Mouse (Mus musculus): ENCODE measurements around the gene Ncbp1. TPM values are rescaled to one million over a fixed set of nuclear protein-coding genes. Genes with fewer than 3 reads are reported as not detected.

Ncbp1 gene
- polyA plus RNA-seq, 1 experiment: 6.9 TPM

DNA sequence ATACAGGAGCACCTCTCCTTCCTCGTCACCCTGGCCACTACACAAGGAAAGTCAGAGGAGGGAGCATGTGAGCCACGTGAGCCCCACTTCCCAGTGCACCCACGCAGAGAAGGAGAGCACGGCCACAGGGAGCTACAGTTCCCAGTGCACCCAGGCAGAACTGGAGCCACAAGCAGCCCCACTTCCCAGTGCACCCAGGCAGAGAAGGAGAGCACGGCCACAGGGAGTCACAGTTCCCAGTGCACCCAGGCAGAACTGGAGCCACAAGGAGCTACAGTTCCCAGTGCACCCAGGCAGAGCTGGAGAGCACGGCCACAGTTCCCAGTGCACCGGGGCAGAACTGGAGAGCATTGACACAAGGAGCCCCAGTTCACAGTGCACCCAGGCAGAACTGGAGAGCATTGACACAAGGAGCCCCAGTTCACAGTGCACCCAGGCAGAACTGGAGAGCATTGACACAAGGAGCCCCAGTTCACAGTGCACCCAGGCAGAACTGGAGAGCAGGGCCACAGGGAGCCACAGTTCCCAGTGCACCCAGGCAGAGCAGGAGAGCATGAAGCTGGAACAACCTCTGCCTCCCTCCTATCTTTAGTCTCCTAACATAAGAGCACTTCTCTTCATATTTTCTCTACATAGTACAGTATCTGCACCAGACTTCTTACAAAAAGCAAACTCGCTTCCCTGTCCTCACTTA lies 9.0 kb upstream of the Ncbp1 start:
- Histone ChIP-seq H3K27ac (ENCODE audit: insufficient read depth, low read depth, low read length) (no peak overlapping the region), H3K4me3 (ENCODE audit: low read depth, low read length) (no peak overlapping the region), H3K27me3 (ENCODE audit: control insufficient read depth, insufficient read depth, low read length) (no peaks in the 10 kb centered on the region), H3K4me1 (ENCODE audit: control insufficient read depth, insufficient read depth, insufficient read length, low read length) (no peaks in the 10 kb centered on the region), H3K36me3 (ENCODE audit: control insufficient read depth, insufficient read depth, low read length) (peaks cover 59% of the 10 kb centered on the region)
- WGBS: 92% methylated on average over 8 of the region's 8 CpGs
- TF ChIP-seq CTCF (IDR thresholded peaks at IDR 0.05; ENCODE audit: extremely low read depth, insufficient read length, insufficient replicate concordance, low read depth, low read length): no peak
- no peak for TF ChIP-seq POLR2A (IDR thresholded peaks at IDR 0.05; ENCODE audit: low read depth, low read length)

DNA sequence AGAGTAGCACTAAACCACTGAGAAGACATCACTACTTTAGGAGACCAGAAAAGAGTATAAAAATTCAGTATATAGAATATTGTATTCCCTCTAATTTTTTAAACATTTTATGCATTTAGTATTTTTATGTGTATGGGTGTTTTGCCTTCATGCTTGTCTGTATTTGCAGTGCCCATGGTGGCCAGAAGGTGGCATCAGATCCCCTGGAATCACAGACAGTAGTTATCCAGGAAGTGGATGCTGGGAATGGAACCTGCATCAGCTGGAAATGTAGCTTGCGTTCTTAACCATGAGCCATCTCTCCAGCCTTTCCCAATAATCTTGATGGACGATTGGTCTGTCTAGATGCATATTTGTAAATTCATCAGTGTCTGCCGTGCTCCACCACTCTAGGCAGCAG lies 8.2 kb upstream of the Ncbp1 start:
- H3K4me1 ChIP-seq (ENCODE audit: control insufficient read depth, insufficient read depth, insufficient read length, low read length): no peaks in the 10 kb centered on the region
- H3K36me3 ChIP-seq (ENCODE audit: control insufficient read depth, insufficient read depth, low read length): peaks cover 56% of the 10 kb centered on the region
- 77% methylated on average over 3 of the region's 3 CpGs for WGBS

GRCm38 (mm10) chr4:46131791-46132190 lies 6.6 kb upstream of the Ncbp1 start:
- no peaks in the 10 kb centered on the region for H3K4me1 ChIP-seq (ENCODE audit: control insufficient read depth, insufficient read depth, insufficient read length, low read length)
- H3K27ac ChIP-seq (ENCODE audit: insufficient read depth, low read depth, low read length): no peak overlapping the region
- no peak overlapping the region for H3K4me3 ChIP-seq (ENCODE audit: low read depth, low read length)
- H3K36me3 ChIP-seq (ENCODE audit: control insufficient read depth, insufficient read depth, low read length): peaks cover 51% of the 10 kb centered on the region
- H3K27me3 ChIP-seq (ENCODE audit: control insufficient read depth, insufficient read depth, low read length): no peaks in the 10 kb centered on the region
- TF ChIP-seq POLR2A (IDR thresholded peaks at IDR 0.05; ENCODE audit: low read depth, low read length) (no peak), CTCF (IDR thresholded peaks at IDR 0.05; ENCODE audit: extremely low read depth, insufficient read length, insufficient replicate concordance, low read depth, low read length) (no peak)
- WGBS: 79% methylated on average over 6 of the region's 6 CpGs

More for the DNA sequence above, 8.2 kb upstream of the Ncbp1 start:
- TF ChIP-seq CTCF (IDR thresholded peaks at IDR 0.05; ENCODE audit: extremely low read depth, insufficient read length, insufficient replicate concordance, low read depth, low read length): peak; percentile 55; the same call in 1 of the 2 replicates
- TF ChIP-seq POLR2A (IDR thresholded peaks at IDR 0.05; ENCODE audit: low read depth, low read length): no peak
- Histone ChIP-seq H3K27ac (ENCODE audit: insufficient read depth, low read depth, low read length) (no peak overlapping the region), H3K27me3 (ENCODE audit: control insufficient read depth, insufficient read depth, low read length) (no peaks in the 10 kb centered on the region), H3K4me3 (ENCODE audit: low read depth, low read length) (no peak overlapping the region)

DNA sequence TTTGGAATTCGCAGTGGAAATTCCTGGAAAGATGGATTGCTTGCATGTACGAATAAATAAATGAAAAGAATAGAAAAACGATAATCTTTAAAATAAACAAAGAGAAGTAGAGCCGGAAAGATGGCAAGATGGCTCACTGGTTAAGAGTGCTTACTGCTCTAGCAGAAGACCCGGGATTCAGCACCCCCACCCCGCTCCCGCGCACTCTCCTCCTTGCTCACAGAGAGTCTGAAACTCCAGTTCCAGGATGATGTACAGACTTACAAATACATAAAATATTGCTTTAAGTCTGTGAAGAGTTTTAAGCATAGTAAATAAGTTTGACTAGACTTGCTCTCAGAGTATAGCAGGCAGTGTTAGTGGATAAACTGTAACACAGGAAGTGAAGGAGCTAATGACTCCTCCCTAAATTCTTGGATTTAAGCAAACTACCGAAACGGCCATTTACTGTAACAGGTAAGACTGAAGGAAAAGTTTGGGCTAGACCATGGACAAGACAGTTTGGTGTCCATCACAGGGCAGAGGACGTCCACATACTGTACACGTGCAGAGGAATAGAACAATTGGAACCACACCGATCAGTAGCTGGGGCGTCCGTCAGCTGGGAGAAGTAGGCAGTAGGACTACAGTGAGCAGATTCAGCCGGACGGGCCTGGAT lies 655 bp upstream of the Ncbp1 start:
- TF ChIP-seq POLR2A (IDR thresholded peaks at IDR 0.05; ENCODE audit: low read depth, low read length) (no peak), CTCF (IDR thresholded peaks at IDR 0.05; ENCODE audit: extremely low read depth, insufficient read length, insufficient replicate concordance, low read depth, low read length) (no peak)
- Histone ChIP-seq H3K4me1 (ENCODE audit: control insufficient read depth, insufficient read depth, insufficient read length, low read length) (peaks cover 5% of the 10 kb centered on the region; the same call in 1 of the 2 replicates), H3K27ac (ENCODE audit: insufficient read depth, low read depth, low read length) (peak overlapping the region; percentile 60), H3K36me3 (ENCODE audit: control insufficient read depth, insufficient read depth, low read length) (peaks cover 13% of the 10 kb centered on the region), H3K4me3 (ENCODE audit: low read depth, low read length) (peak overlapping the region; percentile 77), H3K27me3 (ENCODE audit: control insufficient read depth, insufficient read depth, low read length) (no peaks in the 10 kb centered on the region)
- WGBS: 4% methylated on average over 17 of the region's 17 CpGs

DNA sequence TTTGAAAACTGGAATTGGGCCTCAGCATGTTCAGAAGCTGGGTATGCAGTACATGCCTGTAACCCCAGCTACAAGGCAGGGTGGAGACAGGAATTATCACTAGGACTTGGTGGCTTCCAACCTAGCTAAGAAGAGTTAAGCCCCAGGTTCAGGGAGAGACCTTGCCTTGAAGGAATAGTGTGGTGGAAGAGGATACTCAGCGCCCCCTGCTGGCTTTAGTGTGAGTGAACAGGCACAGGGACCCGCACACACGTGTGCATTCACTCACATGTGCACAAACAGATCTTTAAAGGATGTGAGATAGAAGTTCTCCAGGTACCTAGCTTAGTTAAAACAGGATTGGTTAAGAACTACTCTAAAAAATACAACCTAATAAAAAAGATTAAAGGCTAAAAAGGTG lies 5.9 kb downstream of the Ncbp1 start:
- H3K36me3 ChIP-seq (ENCODE audit: control insufficient read depth, insufficient read depth, low read length): peaks cover 8% of the 10 kb centered on the region
- H3K4me1 ChIP-seq (ENCODE audit: control insufficient read depth, insufficient read depth, insufficient read length, low read length): peaks cover 5% of the 10 kb centered on the region; the same call in 1 of the 2 replicates
- no peaks in the 10 kb centered on the region for H3K27me3 ChIP-seq (ENCODE audit: control insufficient read depth, insufficient read depth, low read length)
- TF ChIP-seq CTCF (IDR thresholded peaks at IDR 0.05; ENCODE audit: extremely low read depth, insufficient read length, insufficient replicate concordance, low read depth, low read length): peak; percentile 27; the same call in 1 of the 2 replicates
- TF ChIP-seq POLR2A (IDR thresholded peaks at IDR 0.05; ENCODE audit: low read depth, low read length): no peak
- no peak overlapping the region for H3K4me3 ChIP-seq (ENCODE audit: low read depth, low read length)
- 75% methylated on average over 3 of the region's 3 CpGs for WGBS
- no peak overlapping the region for H3K27ac ChIP-seq (ENCODE audit: insufficient read depth, low read depth, low read length)

- Histone ChIP-seq H3K4me1 (ENCODE audit: control insufficient read depth, insufficient read depth, insufficient read length, low read length) (no peaks in the 10 kb centered on the region), H3K27me3 (ENCODE audit: control insufficient read depth, insufficient read depth, low read length) (no peaks in the 10 kb centered on the region), H3K4me3 (ENCODE audit: low read depth, low read length) (no peak overlapping the region), H3K36me3 (ENCODE audit: control insufficient read depth, insufficient read depth, low read length) (peaks cover 20% of the 10 kb centered on the region), H3K27ac (ENCODE audit: insufficient read depth, low read depth, low read length) (no peak overlapping the region)
- TF ChIP-seq POLR2A (IDR thresholded peaks at IDR 0.05; ENCODE audit: low read depth, low read length) (no peak), CTCF (IDR thresholded peaks at IDR 0.05; ENCODE audit: extremely low read depth, insufficient read length, insufficient replicate concordance, low read depth, low read length) (no peak)
- 96% methylated on average over 1 of the region's 1 CpGs for WGBS
These were observed 8.5 kb downstream of the Ncbp1 start for GRCm38 (mm10) chr4:46146881-46147280.

DNA sequence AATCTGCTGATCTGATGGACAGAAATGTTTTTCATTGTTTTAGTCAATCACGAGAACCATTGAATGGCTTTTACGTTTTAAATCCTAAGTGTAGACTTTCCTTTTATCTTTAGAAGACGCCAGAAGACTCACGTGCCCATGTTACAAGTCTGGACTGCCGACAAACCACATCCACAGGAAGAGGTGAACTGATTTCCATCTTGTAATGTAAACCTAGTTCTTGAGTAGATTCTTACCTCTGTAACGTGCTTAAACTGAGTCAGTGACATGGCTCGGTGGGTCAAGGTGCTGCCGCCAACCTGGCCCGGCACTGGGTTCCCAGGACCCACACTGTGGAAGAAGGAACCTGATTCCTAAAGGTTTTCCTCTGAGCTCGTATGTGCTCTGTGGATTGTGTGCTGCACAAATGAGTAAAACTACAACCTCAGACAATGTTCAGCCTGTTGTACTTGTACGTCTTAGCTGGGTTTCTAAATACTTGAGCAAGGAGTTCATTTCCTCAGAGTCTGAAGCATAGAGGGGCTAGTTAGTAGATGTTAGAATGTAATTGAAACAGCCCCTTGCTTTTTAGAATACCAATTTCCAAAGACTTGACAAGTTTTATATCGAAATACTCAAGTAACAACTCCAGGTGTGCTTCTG lies 13.6 kb downstream of the Ncbp1 start:
- TF ChIP-seq POLR2A (IDR thresholded peaks at IDR 0.05; ENCODE audit: low read depth, low read length) (no peak), CTCF (IDR thresholded peaks at IDR 0.05; ENCODE audit: extremely low read depth, insufficient read length, insufficient replicate concordance, low read depth, low read length) (no peak)
- Histone ChIP-seq H3K4me3 (ENCODE audit: low read depth, low read length) (no peak overlapping the region), H3K27ac (ENCODE audit: insufficient read depth, low read depth, low read length) (no peak overlapping the region), H3K27me3 (ENCODE audit: control insufficient read depth, insufficient read depth, low read length) (no peaks in the 10 kb centered on the region), H3K36me3 (ENCODE audit: control insufficient read depth, insufficient read depth, low read length) (peaks cover 55% of the 10 kb centered on the region), H3K4me1 (ENCODE audit: control insufficient read depth, insufficient read depth, insufficient read length, low read length) (no peaks in the 10 kb centered on the region)
- WGBS: 89% methylated on average over 12 of the region's 12 CpGs

Measured in small intestine, adult 2 months (tissue).